In the genomic region with DNA sequence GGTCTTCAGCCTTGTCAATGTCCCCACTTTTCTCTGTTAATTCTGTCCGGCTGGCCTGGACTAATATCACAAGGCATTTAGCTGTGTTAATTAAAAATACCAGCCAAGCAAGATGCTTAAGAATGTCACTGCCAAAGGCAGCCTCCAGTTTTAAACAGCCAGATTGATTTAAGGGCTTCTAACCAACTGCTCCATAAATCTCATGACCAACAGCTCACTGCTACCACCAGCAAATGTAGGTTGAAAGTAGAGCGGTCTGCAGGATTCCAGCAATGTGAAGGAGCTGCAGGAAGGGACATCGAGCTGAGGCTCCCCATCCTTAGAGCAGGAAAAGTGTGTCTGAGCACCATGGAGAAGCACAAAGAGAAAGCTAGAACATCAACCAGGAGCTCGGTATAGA, we compare ENCODE assay signal across 20 mouse cellular contexts.
DNase-seq lines count a peak whose midpoint lies in the region.
"Had no signal": no experiment of that assay in that cellular context is flagged by ENCODE, and none has a peak within 500 bp of the region (broad histone marks: within the 10 kb centered on the region; RNA-seq: fewer than 3 reads in every experiment).

No protein-coding gene starts in this region.

- DNase-seq in layer of hippocampus, postnatal 10 days (ENCODE audit: low spot score in 2 of 2) = peak; percentile 3 to 18
- no peak for DNase-seq in layer of hippocampus, adult 18-20 months (ENCODE audit: low spot score in 2 of 2)
- DNase-seq in brain, adult 2 months (ENCODE audit: low read depth, low spot score) = peak; percentile 91
- DNase-seq in cerebellum, adult 11 months = peak; percentile 39
- DNase-seq in cerebellum, adult 9-10 months = peak; percentile 84
- no peak for DNase-seq in urinary bladder, adult 18-20 months (ENCODE audit: low spot score in 2 of 2)
- no peak for DNase-seq in left cerebral cortex, postnatal 14 days (ENCODE audit: low spot score in 2 of 2)
- no peak for DNase-seq in spleen, postnatal 10 days (ENCODE audit: low spot score in 2 of 2)
- DNase-seq: adrenal gland, adult 2 months; adrenal gland, postnatal 36 days; gastrocnemius, postnatal 25 days; heart, adult 18-20 months; heart, postnatal 4 days; kidney, adult 8-10 months; liver; lung, adult 2 months; lung, postnatal 10 days; right cerebral cortex, postnatal 4 days; thymus, adult 2 months; thymus, postnatal 4 days had no signal

- intact Hi-C loops in left cerebral cortex, postnatal 14 days (cut with DNase I) = no loop called here

Comparison
In these comparisons a context has a peak if more than half of its experiments do, and no peak if none do; other contexts are left out.
1. DNase-seq: peak in layer of hippocampus, postnatal 10 days (2 of 2), brain, adult 2 months (single experiment), cerebellum, adult 11 months (single experiment) and cerebellum, adult 9-10 months (single experiment); none in layer of hippocampus, adult 18-20 months (0 of 2), urinary bladder, adult 18-20 months (0 of 2), left cerebral cortex, postnatal 14 days (0 of 2) and spleen, postnatal 10 days (0 of 2).